Mouse (Mus musculus) mouse embryonic stem cell (cell line): ENCODE measurements around the gene Vps35l.

Experiments
- in situ Hi-C, 2 experiments: fragments of 300-500 bp; cut with MboI; formaldehyde crosslinking; loops; 1 replicate in 1 of 2; 3 replicates in 1 of 2; pipeline ENCODE4 v1.14.3; 2019 to 2020; ENCODE audit warnings: low sequenced_read_pairs in 2 of 2, low pct_unique_long_range_greater_than_20kb in 1 of 2, mixed read lengths in 1 of 2; ENCODE audit not compliant: unreplicated experiment in 1 of 2

Vps35l gene

GRCm38 (mm10) chr7:118766119-118766833, 26.2 kb downstream of the Vps35l start:
- in situ Hi-C loops = loop anchor here in 1 of 2 experiments (10.0 kb wide), 1 partner anchor 229 kb away; the partner anchor contains the start of gene Gprc5b

- in situ Hi-C loops = loop anchor here in 1 of 2 experiments (10.0 kb wide), 1 partner anchor 228 kb away; the partner anchor contains the start of gene Gprc5b
Observed at GRCm38 (mm10) chr7:118766834-118767224, 26.8 kb downstream of the Vps35l start.

GRCm38 (mm10) chr7:118769208-118769607, 29.2 kb downstream of the Vps35l start:
- in situ Hi-C loops = loop anchor here in 1 of 2 experiments (10.0 kb wide), 1 partner anchor 226 kb away; the partner anchor contains the start of gene Gprc5b

- in situ Hi-C loops = loop anchor here in 1 of 2 experiments (10.0 kb wide), 1 partner anchor 225 kb away; the partner anchor contains the start of gene Gprc5b
Observed at GRCm38 (mm10) chr7:118769655-118770054, 29.6 kb downstream of the Vps35l start.

DNA sequence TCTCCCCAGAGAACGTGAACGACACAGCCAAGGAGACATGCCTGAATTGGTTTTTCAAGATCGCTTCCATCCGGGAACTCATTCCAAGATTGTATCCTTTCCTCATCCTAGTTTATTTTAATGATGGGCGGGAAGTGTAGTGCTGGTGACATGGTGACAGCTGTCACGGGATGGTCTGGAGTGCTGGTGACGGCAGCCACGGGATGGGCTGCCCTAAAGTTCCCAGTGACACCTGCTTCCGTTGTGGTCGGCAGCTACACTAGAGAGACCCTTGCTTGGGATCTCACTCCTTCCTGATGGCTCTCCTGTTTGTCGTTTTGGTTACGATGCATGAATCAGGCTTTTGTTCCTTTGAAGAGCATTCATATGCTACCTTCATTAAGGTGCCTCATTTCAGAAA, 33.0 kb downstream of the Vps35l start:
- in situ Hi-C loops = no loop called here

DNA sequence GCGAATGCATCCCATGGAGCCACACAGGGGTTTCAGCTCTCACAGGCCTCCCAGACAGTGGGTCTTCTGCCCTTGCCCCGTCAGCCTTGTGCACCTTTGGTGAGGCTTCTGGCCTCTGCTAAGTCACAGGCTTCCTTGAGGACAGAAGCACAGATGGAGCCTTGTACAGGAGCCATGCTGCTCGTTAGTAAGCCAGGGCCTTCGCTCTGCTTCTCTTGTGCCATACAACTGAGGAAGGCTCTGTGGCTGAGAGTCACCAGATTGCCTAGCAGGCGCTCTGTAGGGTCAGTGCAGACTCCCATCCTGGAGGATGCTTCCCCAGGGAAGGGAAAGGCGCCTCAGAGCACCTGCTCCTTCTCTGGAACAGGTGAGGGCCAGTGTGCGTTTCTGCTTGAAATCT, 36.0 kb downstream of the Vps35l start:
- in situ Hi-C loops = no loop called here

GRCm38 (mm10) chr7:118776491-118776890, 36.5 kb downstream of the Vps35l start:
- in situ Hi-C loops = no loop called here

DNA sequence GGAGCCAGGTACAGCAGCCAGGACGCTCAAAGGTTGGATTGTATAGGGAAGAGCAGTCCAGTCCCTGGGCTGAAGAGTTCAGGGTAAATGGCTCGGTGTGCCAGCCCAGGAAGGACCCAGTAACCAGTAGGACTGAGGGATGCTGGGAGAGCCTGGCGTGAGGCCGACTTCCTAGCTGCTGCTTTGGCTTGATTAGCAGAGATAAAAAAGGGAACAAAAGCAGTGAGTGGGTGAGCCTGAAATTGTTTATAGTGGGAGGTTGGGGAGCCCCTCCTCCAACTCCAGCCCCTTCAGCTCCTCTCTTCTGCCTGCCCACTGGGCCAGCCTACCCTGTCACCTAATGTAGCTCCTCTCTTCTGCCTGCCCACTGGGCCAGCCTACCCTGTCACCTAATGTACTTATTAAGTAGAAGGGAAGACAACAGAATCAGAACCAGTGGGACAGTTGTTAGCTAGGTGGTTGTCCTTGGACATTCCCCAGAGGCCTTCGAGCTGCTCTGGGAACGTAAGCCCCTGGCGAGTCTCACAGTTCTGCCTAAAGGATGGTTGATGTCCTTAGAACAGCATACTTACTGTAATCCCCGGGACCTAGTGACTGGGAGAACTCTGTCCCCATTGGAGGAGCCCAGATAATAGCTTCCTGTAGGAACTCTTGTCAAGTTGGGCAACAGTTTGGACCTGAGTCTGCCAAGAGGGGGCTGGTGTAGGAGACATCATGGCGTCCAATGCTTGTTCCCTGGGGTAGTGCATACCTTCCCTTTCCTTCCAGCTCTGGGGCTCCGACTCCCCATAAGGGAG, 37.8 kb downstream of the Vps35l start:
- in situ Hi-C loops = no loop called here

- in situ Hi-C loops = no loop called here
Observed at GRCm38 (mm10) chr7:118778561-118778960, 38.5 kb downstream of the Vps35l start.

GRCm38 (mm10) chr7:118783305-118784001, 43.4 kb downstream of the Vps35l start:
- in situ Hi-C loops = no loop called here

- in situ Hi-C loops = no loop called here
Observed at GRCm38 (mm10) chr7:118786091-118786490, 46.1 kb downstream of the Vps35l start.

DNA sequence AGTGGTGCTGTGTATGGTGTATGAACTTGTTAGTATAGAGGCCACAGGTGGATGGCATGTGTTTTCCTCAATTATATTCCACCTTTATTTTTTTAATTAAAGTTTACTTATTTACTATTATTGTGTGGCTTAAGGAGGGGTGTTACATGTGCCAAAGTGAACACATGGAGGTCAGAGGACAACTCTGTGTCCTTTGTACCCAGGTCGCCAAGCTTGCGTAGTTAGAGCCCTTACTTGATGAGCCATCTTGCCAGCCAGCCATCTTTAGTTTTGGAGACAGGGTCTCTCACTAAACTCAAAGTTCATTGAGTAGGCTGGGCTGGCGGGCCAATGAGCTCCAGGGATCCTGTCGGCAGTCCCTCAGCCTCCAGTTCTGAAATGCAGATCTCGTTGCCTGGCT, 47.3 kb downstream of the Vps35l start:
- in situ Hi-C loops = no loop called here

DNA sequence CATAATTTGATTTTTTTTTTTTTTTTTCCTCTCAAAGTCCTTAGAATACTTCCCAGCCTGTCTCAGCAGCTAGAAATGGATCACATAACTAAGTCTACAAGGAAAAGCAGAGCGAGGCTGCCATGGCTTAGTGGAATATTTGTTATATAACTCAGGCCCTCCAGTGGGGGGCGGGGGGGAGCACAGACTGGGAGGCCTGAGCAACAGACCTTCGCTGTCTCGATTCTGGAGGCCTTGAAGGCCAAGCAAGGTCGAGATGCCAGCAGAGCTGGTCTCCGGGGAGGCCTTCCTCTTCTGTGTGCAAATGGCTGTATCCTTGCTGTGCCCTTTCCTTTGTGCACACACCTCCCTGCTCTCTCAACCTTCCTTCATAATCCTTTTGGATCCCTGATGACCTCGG, 48.5 kb downstream of the Vps35l start:
- in situ Hi-C loops = no loop called here

GRCm38 (mm10) chr7:118790292-118790691, 50.3 kb downstream of the Vps35l start:
- in situ Hi-C loops = no loop called here

GRCm38 (mm10) chr7:118793899-118794298, 53.9 kb downstream of the Vps35l start:
- in situ Hi-C loops = no loop called here

DNA sequence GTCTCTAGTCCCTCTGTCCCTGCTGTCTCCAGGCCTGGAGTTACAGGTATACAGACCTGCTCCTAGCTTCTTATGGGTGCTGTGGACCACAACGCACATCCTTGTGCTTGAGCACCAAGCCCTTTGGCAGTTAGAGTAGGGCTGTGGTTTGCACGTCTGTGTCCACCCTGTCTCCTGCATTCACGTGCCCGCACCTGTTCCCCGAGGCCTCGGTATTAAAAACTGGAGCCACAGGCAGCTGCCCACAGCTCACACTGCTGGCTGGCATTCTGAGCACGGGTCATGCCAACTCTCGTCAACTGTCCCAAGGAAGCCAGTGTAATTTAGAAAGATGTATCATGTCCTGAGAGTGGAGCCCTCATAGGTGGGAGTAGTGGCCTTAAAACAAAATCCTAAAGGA, 55.8 kb downstream of the Vps35l start:
- in situ Hi-C loops = no loop called here

DNA sequence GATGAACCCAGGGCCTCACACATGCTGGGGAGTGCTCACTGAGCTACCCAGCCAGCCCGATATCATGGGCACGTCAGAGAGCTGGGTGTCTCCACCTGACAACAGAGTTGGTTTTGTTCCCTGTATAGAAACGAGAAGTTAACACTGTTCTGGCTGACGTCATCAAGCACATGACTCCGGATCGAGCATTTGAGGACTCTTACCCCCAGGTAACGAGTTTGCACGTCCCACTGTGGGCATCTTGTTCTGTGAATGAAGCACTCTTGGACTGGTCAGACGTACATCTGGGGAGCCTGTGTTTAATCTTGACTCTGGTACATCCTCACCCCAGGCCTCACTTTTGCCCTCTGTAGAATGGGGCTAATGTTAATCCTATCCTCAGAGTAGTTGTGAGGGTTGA, 56.8 kb downstream of the Vps35l start:
- in situ Hi-C loops = no loop called here

DNA sequence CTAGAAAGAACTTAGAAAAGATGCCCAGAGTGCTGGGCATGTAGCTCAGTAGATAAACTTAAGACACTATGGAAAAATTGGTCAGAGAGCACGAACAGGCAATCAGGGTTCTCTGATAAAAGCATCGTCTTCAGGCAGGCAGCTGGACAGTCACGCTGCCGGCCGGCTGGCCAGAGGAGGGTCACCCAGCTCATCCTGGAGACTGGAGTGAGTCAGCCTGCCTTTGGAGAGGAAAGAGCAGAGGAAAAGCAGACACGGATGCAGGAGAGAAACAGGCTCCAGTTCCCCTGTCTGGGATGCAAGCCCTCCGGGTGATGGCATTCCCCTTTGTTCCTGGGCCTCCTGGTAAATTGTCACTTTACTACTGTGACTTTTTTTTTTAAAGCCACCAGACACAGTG, 57.6 kb downstream of the Vps35l start:
- in situ Hi-C loops = no loop called here

DNA sequence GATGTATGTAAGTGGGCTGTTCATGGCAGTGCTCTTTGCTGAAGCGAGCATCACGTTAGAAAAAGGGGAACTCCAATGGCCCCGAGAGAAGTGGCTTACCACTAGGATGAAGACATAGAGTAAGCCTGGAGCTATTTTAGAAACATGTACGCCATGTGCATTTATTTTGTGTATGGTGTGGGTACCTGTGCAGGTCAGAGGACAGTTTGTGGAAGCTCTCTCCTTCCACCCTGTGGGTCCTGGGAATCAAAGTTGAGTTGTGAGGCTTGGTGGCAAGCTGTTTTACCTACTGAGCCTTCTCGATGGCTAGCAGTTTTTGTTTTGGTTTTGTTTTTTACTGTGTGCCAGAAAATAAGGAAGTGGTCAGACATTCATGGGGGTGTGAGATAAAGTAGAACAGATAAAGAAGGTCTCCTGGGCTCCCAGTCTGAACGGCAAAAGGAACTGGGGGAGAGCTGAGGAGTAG, 58.1 kb downstream of the Vps35l start:
- in situ Hi-C loops = no loop called here
